Mouse (Mus musculus): ENCODE results near the gene Slc9a3r1.

DNA sequence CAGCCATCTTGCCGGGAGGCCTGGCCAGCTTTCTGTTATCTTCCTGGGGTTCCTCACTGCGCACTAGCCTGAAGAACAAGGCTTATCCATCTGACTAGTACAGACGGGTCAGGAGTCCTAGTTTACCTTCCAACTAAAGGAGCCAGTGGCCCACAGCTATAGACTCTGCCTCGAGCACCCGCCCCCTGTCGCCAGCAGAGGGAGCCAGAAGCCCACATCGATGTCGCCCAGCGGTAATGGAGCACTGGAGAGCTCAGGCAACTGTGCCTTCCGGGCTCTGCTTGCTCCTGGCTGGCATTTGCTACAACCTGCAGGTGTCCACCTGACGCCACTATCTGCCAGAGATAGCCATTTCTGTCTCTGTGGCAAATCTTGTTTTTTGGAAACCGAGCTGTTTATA lies 39.2 kb downstream of the Slc9a3r1 start:
- TF ChIP-seq EP300 (IDR thresholded peaks at IDR 0.05; ENCODE audit: low read depth) (no peak), CTCF (IDR thresholded peaks at IDR 0.05; ENCODE audit: low read depth) (peak; percentile 97)

All from liver, postnatal 0 days (tissue).